Mouse (Mus musculus) myocyte (in vitro differentiated cells): Measurements from ENCODE around the gene Mxi1. TPM values are rescaled to one million over a fixed set of nuclear protein-coding genes. Genes with fewer than 3 reads are reported as not detected.
A peak's percentile ranks its signal among the peaks of the same experiment; 100 is the strongest.

Source experiments
- H3K27me3 ChIP-seq: one replicate; pipeline ENCODE4 v1.6.1; 2011; ENCODE audit not compliant: control insufficient read depth, insufficient read depth, insufficient read length
- H3K36me3 ChIP-seq: one replicate; pipeline ENCODE4 v1.6.1; 2011; ENCODE audit not compliant: control insufficient read depth, insufficient read depth
- H3K4me2 ChIP-seq: one replicate; pipeline ENCODE4 v1.6.1; 2011; ENCODE audit warnings: low read depth, control low read depth
- H3K4me3 ChIP-seq: one replicate; pipeline ENCODE4 v1.5.1; 2011; ENCODE audit warnings: mild to moderate bottlenecking, control low read depth, moderate library complexity
- H3K79me2 ChIP-seq: one replicate; pipeline ENCODE4 v1.6.1; 2011; ENCODE audit not compliant: control insufficient read depth, insufficient read depth
- H3ac ChIP-seq: one replicate; pipeline ENCODE4 v1.6.1; 2011; ENCODE audit not compliant: control insufficient read depth, insufficient read length
- CEBPB ChIP-seq: IDR thresholded peaks from 2 replicates; pipeline ENCODE4 v1.6.1; 2011; ENCODE audit warnings: mild to moderate bottlenecking, moderate library complexity; ENCODE audit not compliant: poor library complexity, insufficient read depth, severe bottlenecking
- E2F4 ChIP-seq: IDR thresholded peaks from one replicate; pipeline ENCODE4 v1.6.1; 2011; ENCODE audit warnings: mild to moderate bottlenecking, control low read depth, moderate library complexity; ENCODE audit not compliant: insufficient read depth
- MAX ChIP-seq: IDR thresholded peaks from one replicate; pipeline ENCODE4 v1.6.1; 2011; ENCODE audit warnings: low read depth, mild to moderate bottlenecking, control low read depth
- MYOD1 ChIP-seq, 3 experiments: IDR thresholded peaks; one replicate each; pipeline ENCODE4 v1.6.1; 2011; ENCODE audit warnings: control low read depth in 2 of 3, low read depth in 2 of 3, mild to moderate bottlenecking in 2 of 3, moderate library complexity in 1 of 3; ENCODE audit not compliant: insufficient read length in 2 of 3, control insufficient read depth in 1 of 3
- MYOG ChIP-seq, 3 experiments: IDR thresholded peaks; one replicate each; pipeline ENCODE4 v1.6.1; 2011; ENCODE audit warnings: control low read depth in 2 of 3, low read depth in 2 of 3, mild to moderate bottlenecking in 2 of 3; ENCODE audit not compliant: insufficient read length in 2 of 3, control insufficient read depth in 1 of 3, insufficient read depth in 1 of 3
- POLR2A ChIP-seq: IDR thresholded peaks from one replicate; pipeline ENCODE4 v1.6.1; 2011; ENCODE audit warnings: low read depth, mild to moderate bottlenecking, control low read depth, moderate library complexity; ENCODE audit not compliant: insufficient read length
- POLR2AphosphoS2 ChIP-seq: IDR thresholded peaks from one replicate; pipeline ENCODE4 v1.6.1; 2011; ENCODE audit warnings: low read depth, control low read depth; ENCODE audit not compliant: insufficient read length
- REST ChIP-seq: IDR thresholded peaks from one replicate; pipeline ENCODE4 v1.6.1; 2011; ENCODE audit warnings: mild to moderate bottlenecking, control low read depth, moderate library complexity; ENCODE audit not compliant: insufficient read depth, insufficient read length
- SRF ChIP-seq: IDR thresholded peaks from one replicate; pipeline ENCODE4 v1.6.1; 2011; ENCODE audit warnings: low read depth; ENCODE audit not compliant: control insufficient read depth, insufficient read length
- TCF12 ChIP-seq: IDR thresholded peaks from one replicate; pipeline ENCODE4 v1.6.1; 2011; ENCODE audit warnings: mild to moderate bottlenecking, control low read depth; ENCODE audit not compliant: poor library complexity, insufficient read depth, severe bottlenecking
- TCF3 ChIP-seq: IDR thresholded peaks from one replicate; pipeline ENCODE4 v1.6.1; 2011; ENCODE audit warnings: low read depth, control low read depth; ENCODE audit not compliant: insufficient read length
- USF1 ChIP-seq: IDR thresholded peaks from one replicate; pipeline ENCODE4 v1.6.1; 2011; ENCODE audit warnings: low read depth, mild to moderate bottlenecking, control low read depth, moderate library complexity
- polyA plus RNA-seq: library from polyadenylated mRNA; unstranded; fragments of >200 nt; fragmentation: generic; extraction: Trizol; gene quantifications from one replicate; pipeline ENCODE4 v1.2.1, GENCODE M21; 2012; ENCODE audit warnings: missing spikeins

Mxi1 gene
- polyA plus RNA-seq, 1 experiment, result 11.9 TPM

GRCm38 (mm10) chr19:53412149-53412848, 102.0 kb downstream of the Mxi1 start:
- H3K79me2 ChIP-seq, result no peaks in the 10 kb centered on the region
- no peaks in the 10 kb centered on the region for H3K27me3 ChIP-seq
- H3K4me3 ChIP-seq, result no peak overlapping the region
- no peaks in the 10 kb centered on the region for H3K36me3 ChIP-seq
- H3K4me2 ChIP-seq, result peak overlapping the region; percentile 94
- no peak overlapping the region for H3ac ChIP-seq
- TF ChIP-seq MYOD1 (IDR thresholded peaks at IDR 0.05; ENCODE audit: control insufficient read depth in 1 of 3, insufficient read length in 2 of 3, low read depth in 2 of 3) (peak in 2 of 3 experiments; percentile 8 to 71), CEBPB (0 out of 2 replicates have a peak, but pooled peaks have one; percentile 9), REST (no peak), MYOG (IDR thresholded peaks at IDR 0.05; ENCODE audit: control insufficient read depth in 1 of 3, insufficient read depth in 1 of 3, insufficient read length in 2 of 3, low read depth in 2 of 3) (peak in 2 of 3 experiments; percentile 52 to 65)

GRCm38 (mm10) chr19:53413617-53414380, 103.5 kb downstream of the Mxi1 start:
- Histone ChIP-seq H3K27me3 (no peaks in the 10 kb centered on the region), H3ac (no peak overlapping the region), H3K79me2 (no peaks in the 10 kb centered on the region), H3K36me3 (no peaks in the 10 kb centered on the region), H3K4me2 (peak overlapping the region; percentile 60), H3K4me3 (no peak overlapping the region)
- no peak for TF ChIP-seq SRF
- no peak for TF ChIP-seq POLR2AphosphoS2
- TF ChIP-seq MYOD1 (IDR thresholded peaks at IDR 0.05; ENCODE audit: control insufficient read depth in 1 of 3, insufficient read length in 2 of 3, low read depth in 2 of 3), result no peak
- no peak for TF ChIP-seq MYOG (IDR thresholded peaks at IDR 0.05; ENCODE audit: control insufficient read depth in 1 of 3, insufficient read depth in 1 of 3, insufficient read length in 2 of 3, low read depth in 2 of 3)
- TF ChIP-seq TCF3, result no peak
- no peak for TF ChIP-seq MAX
- TF ChIP-seq POLR2A, result no peak
- no peak for TF ChIP-seq TCF12
- no peak for TF ChIP-seq E2F4
- TF ChIP-seq CEBPB, result no peak
- no peak for TF ChIP-seq REST
- TF ChIP-seq USF1, result no peak

- H3K36me3 ChIP-seq, result no peaks in the 10 kb centered on the region
- no peaks in the 10 kb centered on the region for H3K79me2 ChIP-seq
- no peak overlapping the region for H3K4me3 ChIP-seq
- H3K4me2 ChIP-seq, result peak overlapping the region; percentile 28
- TF ChIP-seq POLR2AphosphoS2 (no peak), USF1 (no peak), MYOD1 (IDR thresholded peaks at IDR 0.05; ENCODE audit: control insufficient read depth in 1 of 3, insufficient read length in 2 of 3, low read depth in 2 of 3) (no peak), POLR2A (no peak), MYOG (IDR thresholded peaks at IDR 0.05; ENCODE audit: control insufficient read depth in 1 of 3, insufficient read depth in 1 of 3, insufficient read length in 2 of 3, low read depth in 2 of 3) (no peak), TCF3 (no peak), REST (no peak), CEBPB (no peak), MAX (no peak), E2F4 (no peak), SRF (no peak)
- H3ac ChIP-seq, result no peak overlapping the region
- H3K27me3 ChIP-seq, result no peaks in the 10 kb centered on the region
These were observed 104.3 kb downstream of the Mxi1 start for GRCm38 (mm10) chr19:53414650-53415049.

GRCm38 (mm10) chr19:53415198-53415597, 104.9 kb downstream of the Mxi1 start:
- Histone ChIP-seq H3K27me3 (no peaks in the 10 kb centered on the region), H3K79me2 (no peaks in the 10 kb centered on the region), H3K4me3 (no peak overlapping the region), H3K36me3 (no peaks in the 10 kb centered on the region), H3ac (no peak overlapping the region), H3K4me2 (no peak overlapping the region)
- TF ChIP-seq MAX, result no peak
- TF ChIP-seq MYOG (IDR thresholded peaks at IDR 0.05; ENCODE audit: control insufficient read depth in 1 of 3, insufficient read depth in 1 of 3, insufficient read length in 2 of 3, low read depth in 2 of 3), result no peak
- no peak for TF ChIP-seq SRF
- no peak for TF ChIP-seq TCF12
- no peak for TF ChIP-seq MYOD1 (IDR thresholded peaks at IDR 0.05; ENCODE audit: control insufficient read depth in 1 of 3, insufficient read length in 2 of 3, low read depth in 2 of 3)
- no peak for TF ChIP-seq CEBPB
- TF ChIP-seq POLR2AphosphoS2, result no peak
- no peak for TF ChIP-seq POLR2A
- TF ChIP-seq REST, result no peak
- TF ChIP-seq USF1, result no peak
- TF ChIP-seq E2F4, result no peak
- TF ChIP-seq TCF3, result no peak

GRCm38 (mm10) chr19:53419834-53420233, 109.5 kb downstream of the Mxi1 start:
- no peak overlapping the region for H3ac ChIP-seq
- H3K4me2 ChIP-seq, result no peak overlapping the region
- no peaks in the 10 kb centered on the region for H3K27me3 ChIP-seq
- no peaks in the 10 kb centered on the region for H3K36me3 ChIP-seq
- no peak overlapping the region for H3K4me3 ChIP-seq
- TF ChIP-seq MYOG (IDR thresholded peaks at IDR 0.05; ENCODE audit: control insufficient read depth in 1 of 3, insufficient read depth in 1 of 3, insufficient read length in 2 of 3, low read depth in 2 of 3) (no peak), CEBPB (no peak), REST (no peak), SRF (no peak), POLR2AphosphoS2 (no peak), POLR2A (no peak), MYOD1 (IDR thresholded peaks at IDR 0.05; ENCODE audit: control insufficient read depth in 1 of 3, insufficient read length in 2 of 3, low read depth in 2 of 3) (no peak), E2F4 (no peak), MAX (no peak)
- H3K79me2 ChIP-seq, result no peaks in the 10 kb centered on the region
